Mouse (Mus musculus): Measurements from ENCODE around the gene Chia1. TPM values are rescaled to one million over a fixed set of nuclear protein-coding genes. Genes with fewer than 3 reads are reported as not detected.
"Not testable (repeated sequence)": the region's sequence is repeated elsewhere in the genome, so short reads cannot be mapped to it uniquely, and the experiment has no call there.

The Chia1 gene
- polyA plus RNA-seq, 1 experiment from 2014 or later, result not detected

DNA sequence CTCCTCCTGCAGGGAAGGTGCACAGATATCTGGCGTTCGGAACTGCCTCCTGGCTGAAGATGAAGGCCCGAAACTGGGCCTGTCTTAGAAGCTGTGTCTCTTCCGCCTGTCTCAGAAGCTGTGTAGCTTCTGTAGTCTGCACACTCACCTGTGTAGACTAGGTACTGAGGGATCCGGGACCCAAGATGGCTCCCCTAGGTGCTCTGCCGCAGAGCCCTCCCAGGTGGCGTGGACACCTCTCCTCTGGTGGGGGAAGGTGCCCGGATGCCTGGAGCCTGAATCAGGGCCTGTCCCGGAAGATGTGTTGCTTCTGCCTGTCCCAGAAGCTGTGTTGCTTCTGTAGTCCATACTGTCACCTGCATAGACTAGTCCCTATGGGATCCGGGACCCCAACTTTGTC lies 31.1 kb downstream of the Chia1 start:
- H3K27ac ChIP-seq (ENCODE audit: low read depth, low read length), result no peak overlapping the region
- 90% methylated on average over 10 of the region's 10 CpGs for WGBS
- no peak overlapping the region for H3K4me3 ChIP-seq (ENCODE audit: low read depth, low read length)
- H3K27me3 ChIP-seq (replicated peaks; ENCODE audit: control insufficient read depth, insufficient read depth, low read length), result no peaks in the 10 kb centered on the region
- no peak for ATAC-seq
- no peaks in the 10 kb centered on the region for H3K36me3 ChIP-seq (ENCODE audit: control insufficient read depth, insufficient read depth)
- H3K9me3 ChIP-seq (ENCODE audit: control insufficient read depth), result peaks cover 7% of the 10 kb centered on the region
- TF ChIP-seq CTCF (IDR thresholded peaks at IDR 0.05; ENCODE audit: low read depth), result no peak
- H3K9ac ChIP-seq (ENCODE audit: low read depth, low read length), result no peak overlapping the region
- H3K4me2 ChIP-seq (replicated peaks; ENCODE audit: low read depth), result no peak overlapping the region
- H3K4me1 ChIP-seq (replicated peaks; ENCODE audit: control insufficient read depth, insufficient read depth, low read length), result no peaks in the 10 kb centered on the region

DNA sequence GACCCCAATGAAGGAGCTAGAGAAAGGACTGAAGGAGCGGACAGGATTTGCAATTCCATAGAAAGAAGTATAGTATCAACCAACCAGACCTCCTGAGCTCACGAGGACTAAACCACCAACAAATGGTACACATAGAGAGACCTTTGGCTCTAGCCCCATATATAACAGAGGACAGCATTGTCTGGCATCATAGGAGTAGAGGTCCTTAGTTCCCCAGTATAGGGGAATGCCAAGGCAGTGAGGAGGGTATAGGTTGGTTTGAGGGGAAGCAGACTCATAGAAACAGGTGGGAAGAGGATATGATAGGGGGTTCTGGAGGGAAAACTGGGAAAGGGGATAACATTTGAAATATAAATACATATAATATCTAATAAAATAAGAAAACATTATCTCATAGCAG lies 41.4 kb downstream of the Chia1 start:
- no peak overlapping the region for H3K27ac ChIP-seq (ENCODE audit: low read depth, low read length)
- H3K4me1 ChIP-seq (replicated peaks; ENCODE audit: control insufficient read depth, insufficient read depth, low read length), result no peaks in the 10 kb centered on the region
- H3K36me3 ChIP-seq (ENCODE audit: control insufficient read depth, insufficient read depth), result no peaks in the 10 kb centered on the region
- no peaks in the 10 kb centered on the region for H3K27me3 ChIP-seq (replicated peaks; ENCODE audit: control insufficient read depth, insufficient read depth, low read length)
- H3K9ac ChIP-seq (ENCODE audit: low read depth, low read length), result no peak overlapping the region
- no peak for TF ChIP-seq CTCF (IDR thresholded peaks at IDR 0.05; ENCODE audit: low read depth)
- WGBS, result 83% methylated on average over 2 of the region's 2 CpGs
- no peak overlapping the region for H3K4me2 ChIP-seq (replicated peaks; ENCODE audit: low read depth)
- no peak for ATAC-seq
- no peak overlapping the region for H3K4me3 ChIP-seq (ENCODE audit: low read depth, low read length)
- H3K9me3 ChIP-seq (ENCODE audit: control insufficient read depth), result no peaks in the 10 kb centered on the region

DNA sequence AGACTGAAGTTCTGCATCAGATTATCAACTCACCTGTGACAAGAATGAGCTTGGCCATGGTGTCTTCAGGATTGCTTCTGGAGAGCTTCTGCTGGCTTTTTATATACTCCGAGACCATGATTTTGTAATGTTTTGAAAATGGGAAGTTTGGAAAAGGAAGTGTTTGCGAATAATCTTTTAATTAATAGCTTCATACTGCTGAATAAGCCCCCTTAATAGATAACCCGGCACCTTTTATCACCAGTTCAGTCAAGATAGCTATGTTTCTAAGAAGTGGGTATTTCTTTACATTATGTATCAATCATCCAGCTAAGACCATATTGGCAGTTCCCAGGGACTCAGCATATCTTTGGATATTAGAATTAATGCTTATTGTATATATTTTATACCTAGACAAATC lies 54.4 kb downstream of the Chia1 start, which contains the start of gene Chil3:
Gene Chil3, minus strand, starts transcription at position 101 of the 400 bp plus-strand sequence.
- Histone ChIP-seq H3K9ac (ENCODE audit: low read depth, low read length) (no peak within 1 kb of the TSS), H3K36me3 (ENCODE audit: control insufficient read depth, insufficient read depth) (no peaks in the 10 kb centered on the region), H3K9me3 (ENCODE audit: control insufficient read depth) (0 out of 2 replicates have a peak, but pooled peaks cover 4% of the 10 kb centered on the region), H3K4me3 (ENCODE audit: low read depth, low read length) (no peak within 1 kb of the TSS), H3K4me1 (replicated peaks; ENCODE audit: control insufficient read depth, insufficient read depth, low read length) (no peaks in the 10 kb centered on the region), H3K27ac (ENCODE audit: low read depth, low read length) (no peak within 1 kb of the TSS), H3K4me2 (replicated peaks; ENCODE audit: low read depth) (no peak within 1 kb of the TSS), H3K27me3 (replicated peaks; ENCODE audit: control insufficient read depth, insufficient read depth, low read length) (no peaks in the 10 kb centered on the region)
- TF ChIP-seq CTCF (IDR thresholded peaks at IDR 0.05; ENCODE audit: low read depth), result no peak
- 78% methylated on average over 3 of the region's 3 CpGs for WGBS
- ATAC-seq, result no peak

DNA sequence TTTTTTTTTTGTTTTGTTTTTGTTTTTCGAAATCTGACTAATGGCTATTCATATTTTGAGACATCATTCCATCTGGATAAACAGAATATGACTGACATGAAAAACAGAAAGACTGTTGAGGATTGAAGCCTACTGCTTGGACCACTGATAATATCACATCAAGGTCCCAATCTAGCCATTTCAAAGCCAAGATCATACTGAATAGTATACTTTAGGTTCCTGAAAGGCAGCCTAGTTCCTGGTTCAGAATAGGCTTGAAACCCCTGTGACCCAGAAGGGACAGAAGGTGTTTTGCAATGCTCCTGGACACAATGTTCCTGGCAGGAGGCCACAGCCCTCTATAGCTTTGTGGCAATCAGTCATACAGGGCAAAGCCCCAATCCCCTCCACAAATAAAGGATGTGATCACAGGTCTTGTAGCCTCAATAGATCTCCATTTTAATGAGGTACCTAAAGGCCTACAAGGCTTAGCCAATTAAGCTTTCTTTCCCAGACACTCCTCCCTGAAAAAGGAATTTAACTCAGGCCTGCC lies 57.6 kb downstream of the Chia1 start:
- WGBS, result 50% methylated on average over 1 of the region's 1 CpGs

DNA sequence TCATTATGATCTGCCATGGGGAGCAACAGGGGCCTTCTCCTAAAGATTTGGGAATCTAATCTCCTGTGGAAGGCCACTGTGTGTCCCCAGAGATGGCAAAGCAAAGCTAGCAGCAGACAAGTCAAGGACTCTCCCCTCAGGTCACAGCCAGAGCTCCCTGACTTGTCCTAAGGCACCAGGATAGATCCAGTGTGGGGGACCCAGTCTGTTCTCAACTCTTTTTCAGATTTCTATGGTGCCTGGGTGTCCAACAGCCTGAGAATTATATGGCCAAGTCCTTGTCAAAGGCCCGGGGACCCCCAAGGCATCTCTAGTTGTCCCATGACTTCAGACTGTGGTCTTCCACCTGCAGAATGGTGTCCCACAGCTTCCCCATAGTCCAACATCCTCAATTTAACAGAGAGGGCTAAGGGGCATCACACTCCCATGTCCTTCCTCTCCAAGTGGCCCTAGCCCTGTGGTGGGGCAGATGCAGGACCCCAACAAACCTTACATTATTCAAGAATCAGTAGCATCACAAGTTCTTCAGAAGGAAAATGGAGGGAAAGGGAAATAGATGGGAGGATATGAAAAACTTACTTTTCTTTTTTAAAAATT lies 58.2 kb downstream of the Chia1 start:
- no peak overlapping the region for H3K27ac ChIP-seq (ENCODE audit: low read depth, low read length)
- no peak overlapping the region for H3K4me2 ChIP-seq (replicated peaks; ENCODE audit: low read depth)
- H3K27me3 ChIP-seq (replicated peaks; ENCODE audit: control insufficient read depth, insufficient read depth, low read length), result no peaks in the 10 kb centered on the region
- 83% methylated on average over 1 of the region's 1 CpGs for WGBS
- H3K4me1 ChIP-seq (replicated peaks; ENCODE audit: control insufficient read depth, insufficient read depth, low read length), result no peaks in the 10 kb centered on the region
- no peak for ATAC-seq
- 0 out of 2 replicates have a peak, but pooled peaks cover 4% of the 10 kb centered on the region for H3K9me3 ChIP-seq (ENCODE audit: control insufficient read depth)
- no peaks in the 10 kb centered on the region for H3K36me3 ChIP-seq (ENCODE audit: control insufficient read depth, insufficient read depth)
- no peak overlapping the region for H3K9ac ChIP-seq (ENCODE audit: low read depth, low read length)
- H3K4me3 ChIP-seq (ENCODE audit: low read depth, low read length), result no peak overlapping the region
- no peak for TF ChIP-seq CTCF (IDR thresholded peaks at IDR 0.05; ENCODE audit: low read depth)

More for the DNA sequence above, 57.6 kb downstream of the Chia1 start:
- H3K27me3 ChIP-seq (replicated peaks; ENCODE audit: control insufficient read depth, insufficient read depth, low read length), result no peaks in the 10 kb centered on the region
- H3K4me1 ChIP-seq (replicated peaks; ENCODE audit: control insufficient read depth, insufficient read depth, low read length), result no peaks in the 10 kb centered on the region
- H3K4me2 ChIP-seq (replicated peaks; ENCODE audit: low read depth), result no peak overlapping the region
- no peak overlapping the region for H3K9ac ChIP-seq (ENCODE audit: low read depth, low read length)
- no peak for TF ChIP-seq CTCF (IDR thresholded peaks at IDR 0.05; ENCODE audit: low read depth)
- no peak for ATAC-seq
- H3K4me3 ChIP-seq (ENCODE audit: low read depth, low read length), result no peak overlapping the region
- H3K36me3 ChIP-seq (ENCODE audit: control insufficient read depth, insufficient read depth), result no peaks in the 10 kb centered on the region
- H3K27ac ChIP-seq (ENCODE audit: low read depth, low read length), result no peak overlapping the region
- 0 out of 2 replicates have a peak, but pooled peaks cover 4% of the 10 kb centered on the region for H3K9me3 ChIP-seq (ENCODE audit: control insufficient read depth)

DNA sequence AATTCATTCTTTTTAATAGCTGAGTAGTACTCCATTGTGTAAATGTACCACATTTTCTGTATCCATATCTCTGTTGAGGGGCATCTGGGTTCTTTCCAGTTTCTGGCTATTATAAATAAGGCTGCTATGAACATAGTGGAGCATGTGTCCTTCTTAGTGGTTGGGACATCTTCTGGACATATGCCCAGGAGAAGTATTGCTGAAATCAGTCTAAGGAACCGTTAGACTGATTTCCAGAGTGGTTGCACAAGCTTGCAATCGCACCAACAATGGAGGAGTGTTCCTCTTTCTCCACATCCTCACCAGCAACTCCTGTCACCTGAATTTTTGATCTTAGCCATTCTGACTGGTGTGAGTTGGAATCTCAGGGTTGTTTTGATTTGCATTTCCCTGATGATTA lies 59.5 kb downstream of the Chia1 start:
- not testable (repeated sequence) for H3K36me3 ChIP-seq (ENCODE audit: control insufficient read depth, insufficient read depth)

DNA sequence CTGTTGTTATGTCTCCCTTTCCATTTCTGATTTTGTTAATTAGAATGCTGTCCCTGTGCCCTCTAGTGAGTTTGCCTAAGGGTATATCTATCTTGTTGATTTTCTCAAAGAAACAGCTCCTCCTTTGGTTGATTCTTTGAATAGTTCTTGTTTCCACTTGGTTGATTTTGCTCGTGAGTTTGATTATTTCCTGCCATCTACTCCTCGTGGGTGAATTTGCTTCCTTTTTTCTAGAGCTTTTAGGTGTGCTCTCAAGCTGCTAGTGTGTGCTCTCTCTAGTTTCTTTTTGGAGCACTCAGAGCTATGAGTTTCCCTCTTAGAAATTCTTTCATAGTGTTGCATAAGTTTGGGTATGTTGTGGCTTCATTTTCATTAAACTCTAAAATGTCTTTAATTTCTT lies 61.9 kb downstream of the Chia1 start:
- not testable (repeated sequence) for H3K9me3 ChIP-seq (ENCODE audit: control insufficient read depth); H3K4me3 ChIP-seq (ENCODE audit: low read depth, low read length); H3K9ac ChIP-seq (ENCODE audit: low read depth, low read length); ATAC-seq; H3K36me3 ChIP-seq (ENCODE audit: control insufficient read depth, insufficient read depth); H3K4me2 ChIP-seq (replicated peaks; ENCODE audit: low read depth); H3K4me1 ChIP-seq (replicated peaks; ENCODE audit: control insufficient read depth, insufficient read depth, low read length); H3K27ac ChIP-seq (ENCODE audit: low read depth, low read length); H3K27me3 ChIP-seq (replicated peaks; ENCODE audit: control insufficient read depth, insufficient read depth, low read length)
- 56% methylated on average over 2 of the region's 2 CpGs for WGBS

More for the DNA sequence above, 59.5 kb downstream of the Chia1 start:
- not testable (repeated sequence) for ATAC-seq; H3K27me3 ChIP-seq (replicated peaks; ENCODE audit: control insufficient read depth, insufficient read depth, low read length); H3K27ac ChIP-seq (ENCODE audit: low read depth, low read length); H3K9ac ChIP-seq (ENCODE audit: low read depth, low read length); H3K4me3 ChIP-seq (ENCODE audit: low read depth, low read length); H3K4me1 ChIP-seq (replicated peaks; ENCODE audit: control insufficient read depth, insufficient read depth, low read length); H3K9me3 ChIP-seq (ENCODE audit: control insufficient read depth); H3K4me2 ChIP-seq (replicated peaks; ENCODE audit: low read depth)
- 69% methylated on average over 2 of the region's 2 CpGs for WGBS

Data from intestine, postnatal 0 days (tissue).